Mouse (Mus musculus) liver, adult (tissue): ENCODE measurements around the gene Olfr98.
A peak's percentile ranks its signal among the peaks of the same experiment; 100 is the strongest.
"Not testable (repeated sequence)": the region's sequence is repeated elsewhere in the genome, so short reads cannot be mapped to it uniquely, and the experiment has no call there.

ENCODE experiments used
- GATA4 ChIP-seq: IDR thresholded peaks from 2 replicates; pipeline ENCODE4 v1.6.1; 2014; ENCODE audit warnings: mild to moderate bottlenecking, low read length; ENCODE audit not compliant: insufficient replicate concordance

The Olfr98 gene

DNA sequence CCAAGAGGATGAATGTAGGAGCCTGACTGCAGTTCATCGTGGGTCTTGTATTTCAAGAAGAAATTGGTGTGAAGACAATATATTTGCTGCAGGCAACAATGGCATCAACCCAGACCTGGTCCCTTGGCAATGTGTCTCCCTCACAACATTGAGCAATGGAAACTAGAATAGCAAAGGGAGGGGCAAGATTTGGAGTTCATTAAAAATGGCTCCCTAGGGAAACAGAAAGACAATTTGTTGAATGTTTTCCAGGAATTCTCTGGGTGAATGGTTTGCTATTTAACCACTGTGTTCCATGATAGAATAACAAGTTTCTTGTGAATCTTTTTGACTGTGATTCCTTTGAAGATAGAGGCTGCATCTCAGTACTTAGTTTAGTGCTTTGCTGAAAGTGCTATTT is at the start of gene Olfr98:
Olfr98 (minus strand) TSS at position 124 of the 400 bp plus-strand sequence.
- no peak for TF ChIP-seq GATA4

DNA sequence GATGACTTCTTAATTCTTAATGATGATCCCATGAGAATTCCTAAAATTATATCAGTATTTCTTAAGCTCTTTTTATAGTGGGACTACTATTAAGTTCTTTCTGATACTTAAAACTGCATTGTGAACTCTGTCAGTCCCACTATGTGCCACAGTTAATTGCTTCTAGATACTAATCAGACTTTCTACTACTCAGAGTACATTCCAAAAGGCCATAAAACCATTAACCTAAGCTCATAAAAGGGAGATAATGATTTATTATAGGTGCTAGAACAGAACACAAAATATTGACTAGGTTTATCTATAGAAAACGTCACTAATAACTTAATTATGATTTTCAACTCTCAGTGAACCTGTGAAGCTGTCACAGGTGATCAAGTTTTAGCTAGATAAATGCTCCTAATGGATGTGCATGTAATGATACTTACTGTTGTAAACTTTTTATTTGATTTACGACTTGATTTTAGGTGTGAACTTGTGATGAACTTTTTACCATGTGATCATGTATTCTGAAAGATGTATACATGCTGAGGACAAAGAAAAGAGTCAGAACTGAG is 46.7 kb upstream of the Olfr98 start:
- TF ChIP-seq GATA4: no peak

DNA sequence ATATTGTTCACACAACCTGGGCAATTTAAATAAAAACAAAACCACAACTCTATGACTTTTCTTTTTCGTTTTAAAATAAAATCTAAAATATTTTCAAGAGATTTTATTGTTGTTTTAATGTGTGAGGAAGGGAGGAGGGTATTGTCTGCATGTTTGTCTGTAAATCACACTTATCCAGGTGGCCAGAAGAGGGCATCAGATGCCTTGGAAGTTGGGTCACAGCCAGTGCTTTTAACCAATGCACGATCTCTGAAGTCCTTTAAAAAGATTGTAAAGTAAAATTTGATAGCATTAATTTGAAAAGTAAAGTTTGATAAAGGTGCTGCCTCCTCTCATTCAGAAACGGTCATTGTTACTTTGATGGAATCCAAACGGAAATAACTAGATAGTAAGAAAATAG is 44.9 kb upstream of the Olfr98 start:
- TF ChIP-seq GATA4: no peak

DNA sequence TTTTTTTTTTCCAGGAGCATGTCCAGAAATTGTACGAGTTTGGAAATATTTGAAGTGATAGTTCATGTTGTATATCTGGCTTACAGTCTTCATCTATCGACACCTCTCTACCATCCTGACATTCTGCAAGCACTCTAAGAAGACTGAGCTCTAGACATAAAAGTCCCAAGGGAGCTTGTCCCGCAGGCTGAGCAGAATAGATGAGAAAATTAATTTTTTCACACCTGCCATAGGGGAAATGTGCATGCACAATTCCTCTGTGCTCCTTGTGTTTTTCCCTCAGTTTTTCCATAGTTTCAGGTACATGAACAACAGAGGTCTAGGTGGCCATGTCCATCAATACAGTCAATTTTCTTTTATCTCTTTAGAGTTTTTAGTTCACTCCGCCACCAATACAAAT is 40.7 kb upstream of the Olfr98 start, which contains the start of gene Olfr101:
Olfr101 (minus strand) TSS at position 101 of the 400 bp plus-strand sequence.
- no peak for TF ChIP-seq GATA4

DNA sequence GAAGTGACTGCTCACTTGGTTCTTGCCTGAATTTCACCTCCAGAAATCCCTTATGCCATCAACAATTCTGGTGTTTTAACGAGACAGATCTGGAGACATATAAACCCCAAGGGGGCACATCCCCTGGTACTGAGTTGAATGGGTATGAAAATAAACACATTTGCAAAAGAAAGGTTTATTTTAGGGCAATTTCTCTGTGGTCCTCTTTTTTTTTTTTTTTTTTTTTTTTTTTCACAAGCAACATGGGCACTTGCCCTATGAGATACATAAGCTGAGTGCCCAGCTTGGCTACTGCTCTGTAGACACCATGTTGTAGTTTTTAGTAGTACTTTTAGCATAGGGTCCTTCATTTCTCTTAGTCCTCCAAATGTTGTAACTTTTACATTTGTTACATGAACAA is 19.8 kb upstream of the Olfr98 start, which contains the start of gene Olfr99:
Olfr99 (minus strand) TSS at position 101 of the 400 bp plus-strand sequence.
- no peak for TF ChIP-seq GATA4

DNA sequence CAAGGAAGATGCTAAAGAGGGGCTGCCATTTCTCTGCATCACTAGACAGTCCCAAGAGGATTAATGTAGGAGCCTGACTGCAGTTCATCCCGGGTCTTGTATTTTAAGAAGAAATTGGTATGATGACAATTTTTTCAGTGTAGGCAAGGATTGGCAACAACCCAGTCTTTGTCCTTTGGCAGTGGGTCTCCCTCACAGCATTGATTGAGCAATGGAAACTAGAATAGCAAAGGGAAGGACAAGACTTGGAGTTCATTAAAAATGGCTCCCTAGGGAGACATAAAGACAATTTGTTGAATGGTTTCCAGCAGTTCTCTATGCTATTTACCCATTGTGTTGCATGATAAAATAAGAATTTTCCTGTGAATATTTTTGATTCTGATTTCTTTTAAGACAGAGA is 16.8 kb upstream of the Olfr98 start:
- no peak for TF ChIP-seq GATA4

DNA sequence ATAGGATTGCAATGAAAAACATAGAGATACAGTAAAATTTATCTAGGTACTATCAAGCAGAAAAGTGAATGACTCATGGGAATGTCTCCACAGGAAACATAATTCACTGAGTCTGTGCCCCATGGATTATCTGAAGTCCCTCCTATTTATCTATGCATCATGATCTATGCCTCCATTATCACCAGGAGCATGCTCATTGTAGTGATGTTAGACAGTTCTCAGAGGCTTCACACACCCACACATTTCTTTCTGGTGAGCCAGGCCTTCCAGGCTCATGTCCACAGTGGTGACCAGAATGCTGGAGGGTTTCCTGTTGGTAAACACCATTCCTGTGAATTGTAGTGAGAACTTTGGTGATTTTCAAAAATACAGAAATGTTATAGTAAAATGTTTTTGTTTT is 13.0 kb upstream of the Olfr98 start:
- no peak for TF ChIP-seq GATA4

DNA sequence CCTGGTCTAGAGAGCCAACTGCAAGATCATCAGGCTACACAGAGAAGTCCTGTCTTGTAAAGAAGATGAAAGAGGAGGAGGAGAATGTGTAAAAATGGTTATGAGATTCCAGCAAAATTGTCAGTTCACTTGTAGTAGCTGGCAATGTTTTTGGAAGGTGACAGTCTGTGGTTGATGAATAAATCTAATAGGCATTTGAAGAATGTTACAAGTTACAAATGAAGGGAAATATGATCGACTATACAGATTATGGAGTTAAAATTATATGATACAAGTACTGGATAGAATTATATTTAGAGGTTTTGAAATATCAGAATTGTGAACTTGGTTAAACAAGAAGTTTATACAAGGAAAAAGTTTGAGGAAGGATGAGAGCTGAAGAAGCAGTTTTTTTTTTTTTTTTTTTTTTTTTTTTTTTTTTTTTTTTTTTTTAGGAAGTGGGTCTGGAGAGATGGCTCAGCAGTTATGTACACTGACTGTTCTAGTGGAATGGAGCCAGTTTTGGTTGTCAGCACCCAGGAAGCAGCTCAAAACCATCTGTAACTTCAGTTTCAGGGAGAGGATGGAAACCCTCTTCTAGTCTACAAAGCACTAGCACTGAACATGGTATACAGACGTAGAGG is 12.2 kb upstream of the Olfr98 start:
- TF ChIP-seq GATA4: no peak

DNA sequence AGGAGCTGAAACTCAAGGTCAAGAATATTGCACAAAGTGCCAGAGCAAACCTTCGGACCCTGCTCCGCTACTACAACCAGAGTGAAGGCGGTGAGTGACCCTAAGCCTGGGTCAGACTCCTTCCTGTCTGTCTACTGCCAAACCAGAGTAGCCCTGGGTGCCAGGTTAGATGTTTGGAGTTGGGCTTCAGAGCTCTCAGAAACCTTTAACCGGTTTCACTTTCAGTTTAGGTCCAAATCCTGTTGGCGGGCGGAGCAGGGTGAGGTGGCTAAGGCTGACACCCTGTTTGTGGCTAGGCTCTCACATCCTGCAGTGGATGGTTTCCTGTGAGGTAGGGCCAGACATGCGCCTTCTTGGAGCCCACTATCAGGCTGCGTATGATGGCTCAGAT is 7.1 kb upstream of the Olfr98 start:
- TF ChIP-seq GATA4: no peak

DNA sequence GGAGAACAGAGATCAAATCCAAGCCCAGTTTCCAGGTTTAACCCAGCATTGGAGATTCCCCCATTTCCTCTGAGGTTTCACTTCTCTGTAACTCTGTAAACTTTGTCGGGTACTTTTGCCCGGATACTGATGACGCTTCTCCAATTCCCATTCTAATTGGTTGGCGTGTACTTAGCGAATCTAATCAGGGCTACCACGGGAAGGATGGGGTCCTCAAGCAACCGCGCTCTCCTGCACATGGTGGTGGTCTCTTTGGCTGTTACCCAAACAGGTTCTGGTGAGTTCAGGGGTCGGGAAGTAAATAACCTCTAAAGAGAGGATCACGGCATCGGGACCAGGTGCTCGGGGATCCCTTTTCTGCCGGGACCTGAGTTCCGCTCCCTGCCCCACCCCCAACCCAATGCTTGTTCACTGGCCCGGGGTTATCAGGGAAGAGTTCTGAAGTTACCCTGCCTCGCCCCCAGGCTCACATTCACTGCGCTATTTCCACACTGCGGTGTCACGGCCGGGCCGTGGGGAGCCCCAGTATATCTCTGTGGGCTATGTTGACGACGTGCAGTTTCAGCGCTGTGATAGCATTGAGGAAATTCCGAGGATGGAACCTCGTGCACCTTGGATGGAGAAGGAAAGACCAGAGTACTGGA is 6.6 kb upstream of the Olfr98 start, which contains the start of gene H2-M3:
H2-M3 (plus strand) TSS at position 163 of the 644 bp plus-strand sequence.
- TF ChIP-seq GATA4: peak; percentile 61; the same call in 1 of the 2 replicates

DNA sequence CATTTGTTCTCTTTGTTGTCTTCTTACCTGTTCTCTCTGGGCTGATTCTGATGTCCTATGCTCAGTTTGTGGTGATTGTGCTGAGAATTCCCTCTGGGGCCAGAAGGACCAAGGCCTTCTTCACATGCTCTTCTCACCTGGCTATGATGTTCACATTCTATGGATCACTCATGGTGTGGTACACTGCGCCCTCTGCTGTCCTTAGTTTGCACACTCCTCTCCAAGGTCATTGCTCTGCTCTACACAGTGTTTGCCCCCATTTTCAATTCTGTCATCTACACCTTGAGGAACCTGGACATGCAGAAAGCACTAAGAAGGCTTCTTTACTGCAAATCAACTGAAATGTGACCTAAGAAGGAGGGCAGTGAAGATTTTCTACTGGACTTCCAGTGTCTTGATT is 13.0 kb downstream of the Olfr98 start:
- TF ChIP-seq GATA4: no peak

DNA sequence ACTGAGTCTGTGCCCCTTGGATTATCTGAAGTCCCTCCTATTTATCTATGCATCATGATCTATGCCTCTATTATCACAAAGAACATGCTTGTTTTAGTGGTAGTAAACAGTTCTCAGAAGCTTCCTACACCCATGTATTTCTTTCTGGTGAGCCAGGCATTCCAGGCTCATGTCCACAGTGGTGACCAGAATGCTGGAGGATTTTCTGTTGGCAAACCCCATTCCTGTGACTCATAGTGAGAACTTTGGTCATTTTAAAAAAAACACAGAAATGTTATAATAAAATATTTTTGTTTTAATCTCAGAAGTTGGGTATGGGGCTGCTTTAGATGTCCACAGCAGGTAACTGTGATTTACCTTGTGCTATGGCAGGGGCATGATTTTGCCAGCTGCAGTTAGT is 14.1 kb downstream of the Olfr98 start:
- TF ChIP-seq GATA4: no peak

DNA sequence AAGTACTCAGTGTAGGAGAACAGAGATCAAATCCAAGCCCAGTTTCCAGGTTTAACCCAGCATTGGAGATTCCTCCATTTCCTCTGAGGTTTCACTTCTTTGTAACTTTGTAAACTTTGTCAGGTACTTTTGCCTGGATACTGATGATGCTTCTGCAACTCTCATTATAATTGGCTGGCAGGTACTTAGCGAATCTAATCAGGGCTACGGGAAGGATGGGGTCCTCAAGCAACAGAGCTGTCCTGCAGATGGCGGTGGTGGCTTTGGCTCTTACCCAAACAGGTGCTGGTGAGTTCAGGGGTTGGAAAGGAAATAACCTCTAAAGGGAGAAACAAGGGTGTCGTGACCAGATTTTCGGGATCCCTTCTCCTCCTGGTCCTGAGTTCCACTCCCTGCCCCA is 16.8 kb downstream of the Olfr98 start:
- TF ChIP-seq GATA4: no peak

DNA sequence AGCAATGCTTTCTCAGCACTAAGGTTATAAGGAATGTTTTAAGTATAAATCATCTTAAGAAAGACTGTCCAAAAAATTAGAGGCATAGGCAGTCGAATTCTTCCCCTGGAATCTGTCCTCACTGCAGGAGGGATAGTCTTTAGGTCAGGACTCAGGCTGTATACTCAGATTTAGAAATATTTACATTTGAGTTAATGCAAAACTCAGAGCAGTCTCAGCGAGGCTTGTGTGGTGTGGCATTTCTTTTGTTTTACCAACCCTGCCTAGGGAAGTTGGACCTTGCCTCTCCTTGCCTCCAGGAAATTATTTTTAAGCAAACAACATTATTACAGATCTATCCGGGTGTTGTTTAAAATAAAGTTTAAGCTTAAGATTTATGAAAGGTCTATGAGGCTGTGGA is 21.4 kb downstream of the Olfr98 start:
- TF ChIP-seq GATA4: no peak

DNA sequence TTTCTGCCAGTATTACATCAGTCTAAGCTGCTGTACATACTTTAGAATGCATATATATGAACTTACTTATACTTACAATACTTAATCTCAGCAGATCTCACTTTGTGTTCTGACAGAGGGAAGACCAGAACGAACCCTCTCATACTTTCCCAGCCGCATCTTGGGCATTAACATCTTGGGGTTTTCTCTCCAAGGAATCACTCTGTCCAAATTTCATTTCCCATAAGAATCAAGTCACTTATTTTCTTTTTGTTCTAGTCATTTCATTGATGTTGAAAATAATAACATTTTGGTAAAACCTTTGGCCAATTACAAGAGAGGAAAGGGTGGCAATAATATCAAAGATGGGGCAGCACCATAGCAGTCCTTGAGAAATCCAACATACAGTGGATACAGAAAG is 26.3 kb downstream of the Olfr98 start, which contains the start of gene Olfr97:
Olfr97 (minus strand) TSS at position 101 of the 400 bp plus-strand sequence.
- not testable (repeated sequence) for TF ChIP-seq GATA4

DNA sequence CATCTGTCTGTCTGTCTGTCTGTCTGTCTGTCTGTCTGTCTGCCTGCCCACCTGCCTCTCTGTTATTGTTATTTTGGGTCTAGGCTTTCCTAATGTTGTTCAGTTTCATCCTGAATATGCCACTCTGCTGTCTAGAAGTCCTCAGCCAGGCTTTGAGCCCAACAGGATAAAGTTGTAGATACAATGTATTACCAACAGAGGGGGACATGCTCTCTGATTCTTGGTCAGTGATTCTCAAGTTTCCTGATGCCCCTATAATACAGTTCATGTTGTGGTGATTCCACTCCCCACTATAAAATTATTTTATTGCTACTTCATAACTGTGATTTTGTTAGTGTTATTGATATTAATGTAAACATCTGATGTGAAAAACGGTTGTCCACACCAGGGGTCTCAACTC is 41.7 kb downstream of the Olfr98 start:
- no peak for TF ChIP-seq GATA4
